Mouse (Mus musculus) cortical plate, adult 2 months (tissue): Measurements from ENCODE around the gene Gm29427. TPM values are rescaled to one million over a fixed set of nuclear protein-coding genes. Genes with fewer than 3 reads are reported as not detected.
"Not testable (repeated sequence)": the region's sequence is repeated elsewhere in the genome, so short reads cannot be mapped to it uniquely, and the experiment has no call there.

Experiments
- H3K27ac ChIP-seq: fragments of 200-500 bp; 2 replicates; pipeline ENCODE4 v1.5.1; 2012; ENCODE audit warnings: low read length, control low read depth, inconsistent platforms; ENCODE audit not compliant: insufficient read depth
- H3K4me1 ChIP-seq: fragments of 200-500 bp; 2 replicates; pipeline ENCODE4 v1.6.1; 2011; ENCODE audit warnings: low read length; ENCODE audit not compliant: control insufficient read depth, insufficient read depth
- H3K4me3 ChIP-seq: fragments of 200-500 bp; 2 replicates; pipeline ENCODE4 v1.5.1; 2011; ENCODE audit warnings: mild to moderate bottlenecking, low read length, control low read depth; ENCODE audit not compliant: insufficient read depth
- CTCF ChIP-seq: fragments of 200-500 bp; IDR thresholded peaks from 2 replicates; pipeline ENCODE4 v1.5.1; 2011; ENCODE audit warnings: mild to moderate bottlenecking, control low read depth, low read length; ENCODE audit not compliant: insufficient read depth; ENCODE audit errors: extremely low read depth
- POLR2A ChIP-seq: fragments of 200-500 bp; IDR thresholded peaks from 2 replicates; pipeline ENCODE4 v1.6.1; 2011; ENCODE audit warnings: mild to moderate bottlenecking, low read length, control low read depth; ENCODE audit not compliant: insufficient read depth; ENCODE audit errors: extremely low read depth
- polyA plus RNA-seq: library from polyadenylated mRNA; depleted of rRNA; stranded (reverse); fragments of >200 nt; gene quantifications from 2 replicates; pipeline ENCODE4 v1.2.3, GENCODE M21; 2012; rRNA removed

Gene Gm29427
- polyA plus RNA-seq, 1 experiment, result 0.10 TPM

GRCm38 (mm10) chr1:130681075-130681474 lies 34.5 kb downstream of the Gm29427 start:
- no peak for TF ChIP-seq POLR2A
- no peak for TF ChIP-seq CTCF
- Histone ChIP-seq H3K4me1 (no peaks in the 10 kb centered on the region), H3K4me3 (no peak overlapping the region), H3K27ac (no peak overlapping the region)

- Histone ChIP-seq H3K27ac (no peak overlapping the region), H3K4me1 (no peaks in the 10 kb centered on the region), H3K4me3 (no peak overlapping the region)
- TF ChIP-seq POLR2A (no peak), CTCF (no peak)
These were observed 37.0 kb downstream of the Gm29427 start for GRCm38 (mm10) chr1:130678551-130678950.

- H3K27ac ChIP-seq, H3K4me1 ChIP-seq, H3K4me3 ChIP-seq: not testable (repeated sequence)
These were observed 52.0 kb downstream of the Gm29427 start for GRCm38 (mm10) chr1:130663576-130663975.

GRCm38 (mm10) chr1:130661454-130661853 lies 54.1 kb downstream of the Gm29427 start, which contains the start of gene C4bp:
TSS of gene C4bp (minus strand) at chr1:130661632.
- Histone ChIP-seq H3K4me3 (no peak within 1 kb of the TSS), H3K27ac (no peak within 1 kb of the TSS), H3K4me1 (no peaks in the 10 kb centered on the region)
- no peak for TF ChIP-seq CTCF
- no peak for TF ChIP-seq POLR2A

GRCm38 (mm10) chr1:130659641-130660040 lies 56.0 kb downstream of the Gm29427 start:
- H3K4me1 ChIP-seq, H3K4me3 ChIP-seq, H3K27ac ChIP-seq: not testable (repeated sequence)

- no peak overlapping the region for H3K4me3 ChIP-seq
- H3K4me1 ChIP-seq, result no peaks in the 10 kb centered on the region
- H3K27ac ChIP-seq, result no peak overlapping the region
- no peak for TF ChIP-seq CTCF
- TF ChIP-seq POLR2A, result no peak
These were observed 71.5 kb downstream of the Gm29427 start for GRCm38 (mm10) chr1:130644103-130644502.

- TF ChIP-seq CTCF (no peak), POLR2A (no peak)
- Histone ChIP-seq H3K27ac (no peak overlapping the region), H3K4me3 (no peak overlapping the region), H3K4me1 (no peaks in the 10 kb centered on the region)
These were observed 74.6 kb downstream of the Gm29427 start for GRCm38 (mm10) chr1:130640967-130641366.

- no peaks in the 10 kb centered on the region for H3K4me1 ChIP-seq
- TF ChIP-seq CTCF, result peak; percentile 79
- no peak for TF ChIP-seq POLR2A
- H3K4me3 ChIP-seq, result no peak overlapping the region
- no peak overlapping the region for H3K27ac ChIP-seq
These were observed 81.7 kb downstream of the Gm29427 start for GRCm38 (mm10) chr1:130633761-130634410.

GRCm38 (mm10) chr1:130633316-130633715 lies 82.3 kb downstream of the Gm29427 start:
- no peak overlapping the region for H3K4me3 ChIP-seq
- no peaks in the 10 kb centered on the region for H3K4me1 ChIP-seq
- TF ChIP-seq POLR2A (no peak), CTCF (no peak)

GRCm38 (mm10) chr1:130629521-130629920 lies 86.1 kb downstream of the Gm29427 start, which contains the start of gene Zp3r:
TSS of gene Zp3r (minus strand) at chr1:130629621.
- no peak for TF ChIP-seq POLR2A
- TF ChIP-seq CTCF, result no peak
- Histone ChIP-seq H3K4me3 (no peak within 1 kb of the TSS), H3K4me1 (no peaks in the 10 kb centered on the region), H3K27ac (no peak within 1 kb of the TSS)

More at GRCm38 (mm10) chr1:130633316-130633715, 82.3 kb downstream of the Gm29427 start:
- H3K27ac ChIP-seq, result no peak overlapping the region

Other genes starting within 250 kb of the Gm29427 start
- not detected in 2 replicates for gene Zp3r, start 86.2 kb downstream of the Gm29427 start, polyA plus RNA-seq
- 0.06 TPM in 1 of 2 replicates, not detected in the other for gene C4bp, start 54.2 kb downstream of the Gm29427 start, polyA plus RNA-seq
- 6.6 and 7.6 TPM in 2 replicates for gene Yod1, start 1.5 kb upstream of the Gm29427 start, polyA plus RNA-seq
- gene Pfkfb2, start 13.5 kb upstream of the Gm29427 start, polyA plus RNA-seq, result 39.7 and 44.5 TPM in 2 replicates
- 1.8 and 2.4 TPM in 2 replicates for gene AA986860, start 16.2 kb upstream of the Gm29427 start, polyA plus RNA-seq
- not detected in 2 replicates for gene Fcamr, start 85.1 kb upstream of the Gm29427 start, polyA plus RNA-seq
- gene Pigr, start 110.9 kb upstream of the Gm29427 start, polyA plus RNA-seq, result 0.08 TPM in 1 of 2 replicates, not detected in the other
- gene Fcmr, start 149.9 kb upstream of the Gm29427 start, polyA plus RNA-seq, result 0.47 and 0.52 TPM in 2 replicates
- not detected in 2 replicates for gene Il24, start 171.7 kb upstream of the Gm29427 start, polyA plus RNA-seq
- gene Il20, start 195.7 kb upstream of the Gm29427 start, polyA plus RNA-seq, result not detected in 2 replicates
- gene Il19, start 224.3 kb upstream of the Gm29427 start, polyA plus RNA-seq, result not detected in 2 replicates